In genomic region chr10:28087749-28088148, GRCm38 (mm10) we compare ENCODE assay signal across 26 mouse cellular contexts. TPM values are rescaled to one million over a fixed set of nuclear protein-coding genes. Genes with fewer than 3 reads are reported as not detected.
DNase-seq lines count a peak whose midpoint lies in the region; ATAC-seq and TF ChIP-seq lines count a peak whose summit lies in the region.
"Had no signal": no experiment of that assay in that cellular context is flagged by ENCODE, and none has a peak within 500 bp of the region (broad histone marks: within the 10 kb centered on the region; RNA-seq: fewer than 3 reads in every experiment).

No protein-coding gene starts in this region.

- H3K9me3 ChIP-seq in lung, postnatal 0 days (ENCODE audit: low read length) = no peaks in the 10 kb centered on the region
- no peaks in the 10 kb centered on the region for H3K9me3 ChIP-seq in liver, embryonic 16.5 days (replicated peaks; ENCODE audit: control insufficient read depth, low read length)
- no peaks in the 10 kb centered on the region for H3K9me3 ChIP-seq in intestine, embryonic 16.5 days (ENCODE audit: control insufficient read depth, low read length)
- H3K9me3 ChIP-seq in heart, embryonic 12.5 days (replicated peaks) = no peaks in the 10 kb centered on the region
- H3K9me3 ChIP-seq: embryonic facial prominence, embryonic 13.5 days; hindbrain, embryonic 10.5 days; hindbrain, embryonic 15.5 days; limb, embryonic 12.5 days; midbrain, embryonic 15.5 days had no signal

- H3K4me1 ChIP-seq in kidney, adult 2 months (ENCODE audit: control insufficient read depth, insufficient read depth, low read length) = peaks cover 32% of the 10 kb centered on the region
- H3K4me1 ChIP-seq in lung, postnatal 0 days (ENCODE audit: insufficient read depth, low read depth, low read length) = peaks cover 4% of the 10 kb centered on the region; the same call in 1 of the 2 replicates
- no peaks in the 10 kb centered on the region for H3K4me1 ChIP-seq in liver, embryonic 16.5 days (ENCODE audit: control insufficient read depth, low read depth, low read length)
- H3K4me1 ChIP-seq in intestine, embryonic 16.5 days (ENCODE audit: control insufficient read depth, insufficient read depth, low read length) = peaks cover 14% of the 10 kb centered on the region
- H3K4me1 ChIP-seq in heart, embryonic 12.5 days (replicated peaks) = peaks cover 25% of the 10 kb centered on the region
- H3K4me1 ChIP-seq: hindbrain, embryonic 10.5 days; hindbrain, embryonic 15.5 days; midbrain, embryonic 15.5 days had no signal

- TF ChIP-seq POLR2A in kidney, adult 2 months (IDR thresholded peaks at IDR 0.05; ENCODE audit: low read depth, low read length) = no peak

- H3K36me3 ChIP-seq in kidney, adult 2 months (ENCODE audit: control insufficient read depth, insufficient read depth, low read length) = no peaks in the 10 kb centered on the region
- H3K36me3 ChIP-seq in lung, postnatal 0 days (ENCODE audit: insufficient read depth, low read length) = no peaks in the 10 kb centered on the region
- no peaks in the 10 kb centered on the region for H3K36me3 ChIP-seq in liver, embryonic 16.5 days (ENCODE audit: control insufficient read depth, insufficient read depth)
- no peaks in the 10 kb centered on the region for H3K36me3 ChIP-seq in intestine, embryonic 16.5 days (ENCODE audit: control insufficient read depth, insufficient read depth, low read length)
- H3K36me3 ChIP-seq in heart, embryonic 12.5 days = no peaks in the 10 kb centered on the region
- H3K36me3 ChIP-seq: embryonic facial prominence, embryonic 13.5 days; hindbrain, embryonic 10.5 days; hindbrain, embryonic 15.5 days; limb, embryonic 12.5 days; midbrain, embryonic 15.5 days had no signal

- H3K9ac ChIP-seq in lung, postnatal 0 days (replicated peaks; ENCODE audit: low read depth) = no peak overlapping the region
- no peak overlapping the region for H3K9ac ChIP-seq in liver, embryonic 16.5 days (ENCODE audit: low read depth, low read length)
- H3K9ac ChIP-seq in intestine, embryonic 16.5 days (ENCODE audit: low read depth, low read length) = no peak overlapping the region
- H3K9ac ChIP-seq in heart, embryonic 12.5 days = no peak overlapping the region
- H3K9ac ChIP-seq: embryonic facial prominence, embryonic 13.5 days; hindbrain, embryonic 15.5 days; limb, embryonic 12.5 days; midbrain, embryonic 15.5 days had no signal

- H3K27ac ChIP-seq in kidney, adult 2 months (ENCODE audit: insufficient read depth, low read depth, low read length) = peak overlapping the region; percentile 34
- peak overlapping the region; percentile 40; the same call in 1 of the 2 replicates for H3K27ac ChIP-seq in lung, postnatal 0 days (ENCODE audit: low read length)
- no peak overlapping the region for H3K27ac ChIP-seq in liver, embryonic 16.5 days (ENCODE audit: low read length)
- H3K27ac ChIP-seq in intestine, embryonic 16.5 days (ENCODE audit: low read length) = no peak overlapping the region
- no peak overlapping the region for H3K27ac ChIP-seq in heart, embryonic 12.5 days (ENCODE audit: poor library complexity, severe bottlenecking)
- H3K27ac ChIP-seq: embryonic facial prominence, embryonic 13.5 days; gastrocnemius, adult 2 months; hindbrain, embryonic 10.5 days; hindbrain, embryonic 15.5 days; limb, embryonic 12.5 days; midbrain, embryonic 15.5 days had no signal

- no peak overlapping the region for H3K4me3 ChIP-seq in kidney, adult 2 months (ENCODE audit: insufficient read depth, low read depth, low read length)
- no peak overlapping the region for H3K4me3 ChIP-seq in lung, postnatal 0 days (ENCODE audit: low read depth, low read length)
- H3K4me3 ChIP-seq in liver, embryonic 16.5 days (ENCODE audit: low read depth, low read length) = no peak overlapping the region
- H3K4me3 ChIP-seq in intestine, embryonic 16.5 days (ENCODE audit: low read length) = no peak overlapping the region
- no peak overlapping the region for H3K4me3 ChIP-seq in heart, embryonic 12.5 days
- H3K4me3 ChIP-seq: embryonic facial prominence, embryonic 13.5 days; gastrocnemius, adult 2 months; hindbrain, embryonic 10.5 days; hindbrain, embryonic 15.5 days; limb, embryonic 12.5 days; midbrain, embryonic 15.5 days had no signal

- TF ChIP-seq CTCF in kidney, adult 2 months (conservative IDR thresholded peaks at IDR 0.05; ENCODE audit: insufficient read depth, insufficient read length, low read depth, low read length) = no peak
- no peak for TF ChIP-seq CTCF in lung, postnatal 0 days (IDR thresholded peaks at IDR 0.05)

- H3K27me3 ChIP-seq in kidney, adult 2 months (replicated peaks; ENCODE audit: control insufficient read depth, insufficient read depth, low read length) = no peaks in the 10 kb centered on the region
- H3K27me3 ChIP-seq in lung, postnatal 0 days (replicated peaks; ENCODE audit: insufficient read depth, low read length) = no peaks in the 10 kb centered on the region
- H3K27me3 ChIP-seq in liver, embryonic 16.5 days (ENCODE audit: control insufficient read depth, insufficient read depth, low read depth, low read length) = no peaks in the 10 kb centered on the region
- no peaks in the 10 kb centered on the region for H3K27me3 ChIP-seq in intestine, embryonic 16.5 days (replicated peaks; ENCODE audit: control insufficient read depth, insufficient read depth, low read length)
- H3K27me3 ChIP-seq in heart, embryonic 12.5 days (replicated peaks) = no peaks in the 10 kb centered on the region
- H3K27me3 ChIP-seq: CH12.LX; embryonic facial prominence, embryonic 13.5 days; hindbrain, embryonic 15.5 days; limb, embryonic 12.5 days; midbrain, embryonic 15.5 days had no signal

- ATAC-seq in lung, postnatal 0 days = peak; percentile 61
- peak; percentile 56 for ATAC-seq in liver, embryonic 16.5 days (ENCODE audit: low read depth)
- ATAC-seq in intestine, embryonic 16.5 days = no peak
- ATAC-seq in heart, embryonic 12.5 days (ENCODE audit: insufficient number of reproducible peaks, low FRiP score) = no peak
- ATAC-seq: forebrain, embryonic 16.5 days; inflammation-experienced regulatory T-cells, adult 6 months; midbrain, embryonic 15.5 days had no signal

- WGBS in kidney, adult 2 months = 52% methylated on average over 3 of the region's 3 CpGs
- WGBS in lung, postnatal 0 days = 56% methylated on average over 3 of the region's 3 CpGs
- 49% methylated on average over 3 of the region's 3 CpGs for WGBS in liver, embryonic 16.5 days (ENCODE audit: insufficient replicate concordance)
- WGBS in intestine, embryonic 16.5 days = 76% methylated on average over 3 of the region's 3 CpGs
- WGBS in heart, embryonic 12.5 days = 79% methylated on average over 3 of the region's 3 CpGs

- H3K4me2 ChIP-seq in lung, postnatal 0 days (replicated peaks; ENCODE audit: low read depth, low read length) = no peak overlapping the region
- H3K4me2 ChIP-seq in liver, embryonic 16.5 days (ENCODE audit: low read depth, low read length) = no peak overlapping the region
- no peak overlapping the region for H3K4me2 ChIP-seq in intestine, embryonic 16.5 days (ENCODE audit: low read depth, low read length)
- H3K4me2 ChIP-seq in heart, embryonic 12.5 days = no peak overlapping the region
- H3K4me2 ChIP-seq: embryonic facial prominence, embryonic 13.5 days; hindbrain, embryonic 15.5 days; limb, embryonic 12.5 days; midbrain, embryonic 15.5 days had no signal

- DNase-seq in kidney, adult 2 months = no peak
- no peak for DNase-seq in kidney, postnatal 25 days
- DNase-seq in lung, postnatal 0 days (ENCODE audit: low spot score) = no peak
- DNase-seq in lung, postnatal 14 days = no peak
- no peak for DNase-seq in left cerebral cortex, postnatal 14 days (ENCODE audit: low spot score in 2 of 2)
- DNase-seq: cerebellum, adult 18-20 months; cerebellum, postnatal 10 days; gastrocnemius, adult 2 months; gastrocnemius, postnatal 36 days; heart, postnatal 14 days; kidney, postnatal 10 days; layer of hippocampus, adult 9-11 months; right cerebral cortex, postnatal 25 days; thymus, adult 18-20 months; thymus, postnatal 36 days had no signal

- TF ChIP-seq EP300 in lung, postnatal 0 days (IDR thresholded peaks at IDR 0.05) = no peak

- intact Hi-C loops in left cerebral cortex, postnatal 14 days (cut with DNase I) = no loop called here

RNA-seq across cellular contexts. Expression of gene Ptprk, which starts 13.1 kb away (rescaled TPM):
- polyA plus RNA-seq in kidney, adult 2 months (2012; rRNA removed) = 46.4 and 50.2 TPM in 2 replicates
- 31.1 and 36.2 TPM in 2 replicates for polyA plus RNA-seq in lung, postnatal 0 days (2015; fragmentation: Nextera tagmentation; extraction: Ambion mirVana)
- polyA plus RNA-seq in liver, embryonic 16.5 days (2015; fragmentation: Nextera tagmentation; extraction: Ambion mirVana) = 6.9 and 8.3 TPM in 2 replicates
- 34.6 and 36.7 TPM in 2 replicates for polyA plus RNA-seq in intestine, embryonic 16.5 days (2015; fragmentation: Nextera tagmentation; extraction: Ambion mirVana)
- total RNA-seq in left cerebral cortex, postnatal 14 days (2021) = 100 to 1,000 TPM in 1 of 2 experiments, 10 to 100 TPM in 1; 95.9 to 115 TPM
- polyA plus RNA-seq in heart, embryonic 12.5 days (2016; fragmentation: Nextera tagmentation; extraction: Ambion mirVana) = 43.7 and 46.0 TPM in 2 replicates
- total RNA-seq: CH12.LX had no signal

Comparison
In these comparisons a context has a peak if more than half of its experiments do, and no peak if none do; other contexts are left out.
1. H3K27ac ChIP-seq: peak in kidney, adult 2 months (single experiment) and lung, postnatal 0 days (single experiment); none in liver, embryonic 16.5 days (single experiment), intestine, embryonic 16.5 days (single experiment) and heart, embryonic 12.5 days (single experiment).
2. ATAC-seq: peak in lung, postnatal 0 days (single experiment) and liver, embryonic 16.5 days (single experiment); none in intestine, embryonic 16.5 days (single experiment) and heart, embryonic 12.5 days (single experiment).